Mouse (Mus musculus): ENCODE measurements around the gene Olfr996.
"Not testable (repeated sequence)": the region's sequence is repeated elsewhere in the genome, so short reads cannot be mapped to it uniquely, and the experiment has no call there.

The Olfr996 gene

GRCm38 (mm10) chr2:85578915-85579314 lies at the start of gene Olfr996:
Olfr996 (plus strand) TSS chr2:85579215.
- no peak for ATAC-seq (ENCODE audit: low TSS enrichment)

- no peak for ATAC-seq (ENCODE audit: low TSS enrichment)
Measured at GRCm38 (mm10) chr2:85532082-85532778, 46.8 kb upstream of the Olfr996 start.

- ATAC-seq (ENCODE audit: low TSS enrichment), result no peak
Measured at GRCm38 (mm10) chr2:85533934-85534333, 45.1 kb upstream of the Olfr996 start.

- no peak for ATAC-seq (ENCODE audit: low TSS enrichment)
Measured at GRCm38 (mm10) chr2:85554806-85555205, 24.2 kb upstream of the Olfr996 start.

- ATAC-seq (ENCODE audit: low TSS enrichment), result no peak
Measured at GRCm38 (mm10) chr2:85560226-85560625, 18.8 kb upstream of the Olfr996 start.

GRCm38 (mm10) chr2:85561187-85561586 lies 17.8 kb upstream of the Olfr996 start:
- ATAC-seq (ENCODE audit: low TSS enrichment), result peak; percentile 89

- ATAC-seq (ENCODE audit: low TSS enrichment), result not testable (repeated sequence)
Measured at GRCm38 (mm10) chr2:85588648-85589047, 9.6 kb downstream of the Olfr996 start, which contains the start of gene Olfr998. Olfr998 (plus strand) TSS chr2:85588948.

- ATAC-seq (ENCODE audit: low TSS enrichment), result no peak
Measured at GRCm38 (mm10) chr2:85611803-85612202, 32.8 kb downstream of the Olfr996 start, which contains the start of gene Olfr1000. Olfr1000 (minus strand) TSS chr2:85611903.

Measured in frontal cortex, adult (tissue).